ENCODE assay signal across 14 mouse cellular contexts in genomic region chr6:114283927-114284703, GRCm38 (mm10). TPM values are rescaled to one million over a fixed set of nuclear protein-coding genes. Genes with fewer than 3 reads are reported as not detected.
DNase-seq lines count a peak whose midpoint lies in the region; ATAC-seq and TF ChIP-seq lines count a peak whose summit lies in the region.
"Had no signal": no experiment of that assay in that cellular context is flagged by ENCODE, and none has a peak within 500 bp of the region (broad histone marks: within the 10 kb centered on the region; RNA-seq: fewer than 3 reads in every experiment).

No protein-coding gene starts in this region.

- peak overlapping the region; percentile 79 for H3K9ac ChIP-seq in forebrain, embryonic 16.5 days (replicated peaks; ENCODE audit: low read depth, low read length)
- no peak overlapping the region for H3K9ac ChIP-seq in liver, embryonic 11.5 days (ENCODE audit: low read depth, low read length)
- H3K9ac ChIP-seq: embryonic facial prominence, embryonic 15.5 days; heart, embryonic 15.5 days had no signal

- no peaks in the 10 kb centered on the region for H3K36me3 ChIP-seq in forebrain, embryonic 16.5 days (ENCODE audit: control insufficient read depth, insufficient read depth)
- H3K36me3 ChIP-seq in liver, embryonic 11.5 days (ENCODE audit: control insufficient read depth, insufficient read depth, low read length) = no peaks in the 10 kb centered on the region
- H3K36me3 ChIP-seq: embryonic facial prominence, embryonic 15.5 days; heart, embryonic 15.5 days had no signal

- H3K9me3 ChIP-seq in forebrain, embryonic 16.5 days (ENCODE audit: control insufficient read depth, low read length) = no peaks in the 10 kb centered on the region
- H3K9me3 ChIP-seq in liver, embryonic 11.5 days (ENCODE audit: control insufficient read depth, low read length) = no peaks in the 10 kb centered on the region
- H3K9me3 ChIP-seq: embryonic facial prominence, embryonic 15.5 days; heart, embryonic 15.5 days had no signal

- H3K27ac ChIP-seq in forebrain, embryonic 16.5 days (ENCODE audit: low read length) = peak overlapping the region; percentile 86
- H3K27ac ChIP-seq in olfactory bulb, adult 2 months (ENCODE audit: insufficient read depth, low read depth, low read length) = peak overlapping the region; percentile 87
- H3K27ac ChIP-seq in liver, embryonic 11.5 days (ENCODE audit: low read depth, low read length) = no peak overlapping the region
- H3K27ac ChIP-seq: embryonic facial prominence, embryonic 15.5 days; heart, embryonic 15.5 days had no signal

- 40% methylated on average over 10 of the region's 10 CpGs for WGBS in forebrain, embryonic 16.5 days
- WGBS in olfactory bulb, adult 2 months = 33% methylated on average over 10 of the region's 10 CpGs
- WGBS in liver, embryonic 11.5 days = 46% methylated on average over 10 of the region's 10 CpGs

- ATAC-seq in forebrain, embryonic 16.5 days = no peak
- no peak for ATAC-seq in liver, embryonic 11.5 days (replicated peaks; ENCODE audit: low FRiP score)
- ATAC-seq: CD4-positive, CD25-positive, alpha-beta regulatory T cell, adult 4 months; lung, postnatal 0 days had no signal

- TF ChIP-seq CTCF in olfactory bulb, adult 2 months (IDR thresholded peaks at IDR 0.05; ENCODE audit: insufficient read depth, low read depth, low read length) = no peak

- peak overlapping the region; percentile 70 for H3K4me3 ChIP-seq in forebrain, embryonic 16.5 days (replicated peaks; ENCODE audit: low read length)
- peak overlapping the region; percentile 59 for H3K4me3 ChIP-seq in olfactory bulb, adult 2 months (ENCODE audit: insufficient read depth, low read depth, low read length)
- H3K4me3 ChIP-seq in liver, embryonic 11.5 days (ENCODE audit: low read depth, low read length) = no peak overlapping the region
- H3K4me3 ChIP-seq: embryonic facial prominence, embryonic 15.5 days; heart, embryonic 15.5 days had no signal

- 0 out of 2 replicates have a peak, but pooled peaks cover 2% of the 10 kb centered on the region for H3K27me3 ChIP-seq in forebrain, embryonic 16.5 days (replicated peaks; ENCODE audit: control insufficient read depth, insufficient read depth, low read length)
- H3K27me3 ChIP-seq in liver, embryonic 11.5 days (replicated peaks; ENCODE audit: control insufficient read depth, insufficient read depth, low read length) = peaks cover 59% of the 10 kb centered on the region

- H3K4me1 ChIP-seq in forebrain, embryonic 16.5 days (replicated peaks; ENCODE audit: control insufficient read depth, insufficient read depth, low read length) = peaks cover 50% of the 10 kb centered on the region
- H3K4me1 ChIP-seq in olfactory bulb, adult 2 months (ENCODE audit: control insufficient read depth, insufficient read depth, low read length) = peaks cover 39% of the 10 kb centered on the region
- H3K4me1 ChIP-seq in liver, embryonic 11.5 days (replicated peaks; ENCODE audit: control insufficient read depth, insufficient read depth, low read length) = no peaks in the 10 kb centered on the region

- intact Hi-C loops in left cerebral cortex, postnatal 10 days (cut with DNase I) = no loop called here

- TF ChIP-seq POLR2A in olfactory bulb, adult 2 months (IDR thresholded peaks at IDR 0.05; ENCODE audit: insufficient read depth, low read depth, low read length) = no peak

- peak overlapping the region; percentile 64 for H3K4me2 ChIP-seq in forebrain, embryonic 16.5 days (ENCODE audit: low read length)
- H3K4me2 ChIP-seq in liver, embryonic 11.5 days = no peak overlapping the region
- H3K4me2 ChIP-seq: embryonic facial prominence, embryonic 15.5 days; heart, embryonic 15.5 days had no signal

- DNase-seq in frontal cortex, postnatal 14 days (ENCODE audit: low spot score in 2 of 2) = peak; percentile 40 to 61
- DNase-seq in frontal cortex, postnatal 25 days (ENCODE audit: low spot score in 2 of 2) = no peak
- DNase-seq in left cerebral cortex, postnatal 10 days (ENCODE audit: extremely low spot score in 1 of 2, low spot score in 2 of 2) = peak; percentile 57 to 58
- no peak for DNase-seq in liver, embryonic 11.5 days (ENCODE audit: low spot score)
- DNase-seq in kidney, postnatal 25 days = no peak
- no peak for DNase-seq in adipocyte (ENCODE audit: low spot score)
- DNase-seq: adrenal gland, adult 8-10 months; spleen, adult 18-20 months had no signal

RNA-seq across cellular contexts. Expression of gene Slc6a1, which starts 1.7 kb away (rescaled TPM):
- polyA plus RNA-seq in forebrain, embryonic 16.5 days (2015; fragmentation: Nextera tagmentation; extraction: Ambion mirVana) = 107 and 138 TPM in 2 replicates
- 100 to 1,000 TPM; 309 to 340 TPM for total RNA-seq in left cerebral cortex, postnatal 10 days (2021)
- 94.2 and 142 TPM in 2 replicates for polyA plus RNA-seq in olfactory bulb, adult 2 months (2012; ENCODE audit: insufficient read depth, insufficient read length, low replicate concordance, missing spikeins)
- 0.05 and 0.08 TPM in 2 replicates for polyA plus RNA-seq in liver, embryonic 11.5 days (2014; fragmentation: Nextera tagmentation; extraction: Ambion mirVana)
- polyA plus RNA-seq: lung, postnatal 0 days had no signal

Comparison
In these comparisons a context has a peak if more than half of its experiments do, and no peak if none do; other contexts are left out.
1. DNase-seq: peak in frontal cortex, postnatal 14 days (2 of 2) and left cerebral cortex, postnatal 10 days (2 of 2); none in frontal cortex, postnatal 25 days (0 of 2), liver, embryonic 11.5 days (single experiment), kidney, postnatal 25 days (0 of 2) and adipocyte (single experiment).
2. RNA of gene Slc6a1, which starts 1.7 kb away (polyA plus RNA-seq): 107 to 138 TPM in forebrain, embryonic 16.5 days and 94.2 to 142 TPM in olfactory bulb, adult 2 months; 0.05 to 0.08 TPM in liver, embryonic 11.5 days; every median in the first group is over 10 times any median in the second.